1 mouse cellular context compared by ENCODE assay signal in genomic region chr8:69850926-69851506, GRCm38 (mm10).
TF ChIP-seq lines count a peak whose summit lies in the region.

No protein-coding gene starts in this region.

TF ChIP-seq in MEL, 35 proteins besides CTCF, POLR2A, EP300 and RAD21:
- TF ChIP-seq MXI1 (IDR thresholded peaks at IDR 0.05; ENCODE audit: low read depth, low read length) = no peak
- no peak for TF ChIP-seq MYC (IDR thresholded peaks at IDR 0.05; ENCODE audit: low read depth, low read length)
- TF ChIP-seq E2F4 (IDR thresholded peaks at IDR 0.05; ENCODE audit: borderline replicate concordance, low read depth, low read length) = no peak
- no peak for TF ChIP-seq MAX (IDR thresholded peaks at IDR 0.05; ENCODE audit: low read length)
- no peak for TF ChIP-seq CHD2 (IDR thresholded peaks at IDR 0.05; ENCODE audit: low read length)
- no peak for TF ChIP-seq GATA1 (IDR thresholded peaks at IDR 0.05; ENCODE audit: low read depth, low read length)
- no peak for TF ChIP-seq NRF1 (IDR thresholded peaks at IDR 0.05; ENCODE audit: insufficient read depth, low read depth, low read length, poor library complexity, severe bottlenecking)
- TF ChIP-seq TAL1 (IDR thresholded peaks at IDR 0.05; ENCODE audit: low read length) = no peak
